Comparison of ENCODE assay signal across 21 mouse cellular contexts in genomic region chr5:24169881-24170280, GRCm38 (mm10).
"Had no signal": no experiment of that assay in that cellular context is flagged by ENCODE, and none has a peak within 500 bp of the region (broad histone marks: within the 10 kb centered on the region; RNA-seq: fewer than 3 reads in every experiment).

No protein-coding gene starts in this region.

- H3K4me1 ChIP-seq: neural tube, embryonic 12.5 days had no signal

- H3K9me3 ChIP-seq: lung, embryonic 15.5 days; megakaryocyte, embryonic 14.5 days; midbrain, embryonic 13.5 days; midbrain, embryonic 15.5 days; neural tube, embryonic 12.5 days; stomach, embryonic 15.5 days had no signal

- ATAC-seq: lung, postnatal 0 days; midbrain, embryonic 13.5 days; midbrain, embryonic 15.5 days had no signal

- H3K4me2 ChIP-seq: lung, embryonic 15.5 days; midbrain, embryonic 11.5 days; midbrain, embryonic 13.5 days; midbrain, embryonic 15.5 days; neural tube, embryonic 12.5 days; stomach, embryonic 15.5 days had no signal

- DNase-seq: lung, adult 2 months; lung, postnatal 14 days; lung, postnatal 36 days; retina, postnatal 1 day; right cerebral cortex, adult 18-20 months; right cerebral cortex, postnatal 25 days; right cerebral cortex, postnatal 4 days; spleen, adult 18-20 months; thymus, adult 2 months; thymus, postnatal 25 days; thymus, postnatal 4 days had no signal

- H3K9ac ChIP-seq: lung, embryonic 15.5 days; midbrain, embryonic 13.5 days; midbrain, embryonic 15.5 days; neural tube, embryonic 12.5 days; stomach, embryonic 15.5 days had no signal

- H3K27me3 ChIP-seq: lung, embryonic 15.5 days; megakaryocyte, embryonic 14.5 days; midbrain, embryonic 13.5 days; midbrain, embryonic 15.5 days; neural tube, embryonic 12.5 days; stomach, embryonic 15.5 days had no signal

- H3K27ac ChIP-seq: lung, embryonic 15.5 days; macrophage; midbrain, embryonic 13.5 days; midbrain, embryonic 15.5 days; neural tube, embryonic 12.5 days; stomach, embryonic 15.5 days; stomach, postnatal 0 days had no signal

- H3K4me3 ChIP-seq: lung, embryonic 15.5 days; megakaryocyte, embryonic 14.5 days; midbrain, embryonic 13.5 days; midbrain, embryonic 15.5 days; neural tube, embryonic 12.5 days; stomach, embryonic 15.5 days had no signal
